In genomic region chr5:66368966-66369365, GRCm38 (mm10) we compare ENCODE assay signal across 8 mouse cellular contexts.
DNase-seq lines count a peak whose midpoint lies in the region; ATAC-seq lines count a peak whose summit lies in the region.

No protein-coding gene starts in this region.

- H3K27me3 ChIP-seq in intestine, embryonic 15.5 days (replicated peaks): no peaks in the 10 kb centered on the region

- no peak overlapping the region for H3K27ac ChIP-seq in intestine, embryonic 15.5 days

- peak; percentile 31; the same call in 1 of the 2 replicates for ATAC-seq in intestine, embryonic 15.5 days

- H3K4me2 ChIP-seq in intestine, embryonic 15.5 days (replicated peaks): no peak overlapping the region

- H3K9me3 ChIP-seq in intestine, embryonic 15.5 days: no peaks in the 10 kb centered on the region

- no peak overlapping the region for H3K9ac ChIP-seq in intestine, embryonic 15.5 days

- intact Hi-C loops in heart, postnatal 10 days (cut with DNase I): loop anchor here (2.0 to 5.0 kb wide), 3 partner anchors 47 to 106 kb away; no protein-coding TSS in a partner anchor

- 44% methylated on average over 7 of the region's 7 CpGs for WGBS in intestine, embryonic 15.5 days

- DNase-seq in heart, postnatal 10 days: peak; percentile 60 to 70
- DNase-seq in heart, adult 11 months: no peak
- DNase-seq in 3T3-L1 (ENCODE audit: low read depth, low spot score): peak; percentile 67
- DNase-seq in adipocyte (ENCODE audit: low spot score): peak; percentile 73
- DNase-seq in embryo, embryonic 10.5 days (ENCODE audit: low spot score): peak; percentile 81
- peak; percentile 80 for DNase-seq in mesoderm, embryonic 11.5 days (ENCODE audit: low read depth, low spot score)
- peak; percentile 3 to 24 for DNase-seq in spleen, postnatal 36 days (ENCODE audit: low spot score in 2 of 2)

- H3K4me3 ChIP-seq in intestine, embryonic 15.5 days (replicated peaks): no peak overlapping the region

- no peaks in the 10 kb centered on the region for H3K4me1 ChIP-seq in intestine, embryonic 15.5 days (replicated peaks)

- no peaks in the 10 kb centered on the region for H3K36me3 ChIP-seq in intestine, embryonic 15.5 days
